Mouse (Mus musculus) small intestine, adult 2 months (tissue): Measurements from ENCODE around the gene Plin5. TPM values are rescaled to one million over a fixed set of nuclear protein-coding genes. Genes with fewer than 3 reads are reported as not detected.

Experiments used
- H3K27ac ChIP-seq: fragments of 200-500 bp; 2 replicates; pipeline ENCODE4 v1.5.1; 2012; ENCODE audit warnings: low read depth, low read length, control low read depth, inconsistent platforms; ENCODE audit not compliant: insufficient read depth
- H3K27me3 ChIP-seq: fragments of 200-500 bp; 2 replicates; pipeline ENCODE4 v1.6.1; 2012; ENCODE audit warnings: mild to moderate bottlenecking, moderate library complexity, low read length, inconsistent platforms; ENCODE audit not compliant: control insufficient read depth, insufficient read depth
- H3K36me3 ChIP-seq: fragments of 200-500 bp; 2 replicates; pipeline ENCODE4 v1.6.1; 2012; ENCODE audit warnings: mild to moderate bottlenecking, low read length, control low read depth, inconsistent platforms; ENCODE audit not compliant: control insufficient read depth, insufficient read depth
- H3K4me1 ChIP-seq: fragments of 200-500 bp; 2 replicates; pipeline ENCODE4 v1.6.1; 2012; ENCODE audit warnings: low read length, inconsistent platforms, mixed read lengths; ENCODE audit not compliant: control insufficient read depth, insufficient read depth, insufficient read length
- H3K4me3 ChIP-seq: fragments of 200-500 bp; 2 replicates; pipeline ENCODE4 v1.5.1; 2012; ENCODE audit warnings: low read depth, mild to moderate bottlenecking, control low read depth, inconsistent platforms, low read length, moderate library complexity
- CTCF ChIP-seq: fragments of 200-500 bp; IDR thresholded peaks from 2 replicates; pipeline ENCODE4 v1.5.1; 2012; ENCODE audit warnings: low read depth, mild to moderate bottlenecking, control low read depth, inconsistent platforms, low read length, moderate library complexity, mixed read lengths; ENCODE audit not compliant: insufficient replicate concordance, insufficient read length; ENCODE audit errors: extremely low read depth
- POLR2A ChIP-seq: fragments of 200-500 bp; IDR thresholded peaks from 2 replicates; pipeline ENCODE4 v1.6.1; 2012; ENCODE audit warnings: low read depth, mild to moderate bottlenecking, control low read depth, inconsistent platforms, low read length, moderate library complexity
- WGBS: fragments of 180-500 bp; shearing (Covaris S2); methylation state at CpG from one replicate; pipeline ENCODE4 v1.1.7; 2018; 5-methylcytosine and 5-hydroxymethylcytosine counted together
- polyA plus RNA-seq: library from polyadenylated mRNA; depleted of rRNA; stranded (reverse); fragments of >200 nt; gene quantifications from 2 replicates; pipeline ENCODE4 v1.2.3, GENCODE M21; 2012; rRNA removed

Plin5 gene
- polyA plus RNA-seq, 1 experiment, result 0.05 TPM

DNA sequence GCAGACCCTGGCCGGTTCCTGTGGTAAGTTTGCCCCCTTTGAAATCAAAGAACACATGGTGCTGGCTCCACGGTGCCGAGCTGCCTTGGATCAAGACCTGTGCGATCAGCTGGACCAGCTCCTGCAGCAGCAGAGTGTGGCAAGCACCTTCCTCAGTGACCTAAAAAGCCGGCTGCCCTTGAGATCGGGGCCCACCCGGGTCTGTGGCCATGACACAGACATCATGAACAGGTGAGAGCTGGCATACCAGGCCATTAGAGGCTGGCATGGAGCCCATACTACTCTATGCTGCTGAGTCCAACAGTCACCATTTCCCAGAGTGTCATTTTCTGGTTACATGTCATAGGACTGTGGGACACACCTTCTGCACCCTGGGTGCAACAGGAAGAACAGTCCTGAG lies 55.3 kb downstream of the Plin5 start:
- Histone ChIP-seq H3K27ac (no peak overlapping the region), H3K4me1 (no peaks in the 10 kb centered on the region), H3K4me3 (no peak overlapping the region), H3K27me3 (no peaks in the 10 kb centered on the region), H3K36me3 (peaks cover 22% of the 10 kb centered on the region)
- TF ChIP-seq CTCF, result no peak
- no peak for TF ChIP-seq POLR2A
- 83% methylated on average over 7 of the region's 7 CpGs for WGBS

Other genes with a start within 250 kb of the Plin5 start
- gene Zfp119a, start 238.7 kb downstream of the Plin5 start, polyA plus RNA-seq, result not detected in 2 replicates
- gene Zfp959, start 225.5 kb downstream of the Plin5 start, polyA plus RNA-seq, result 0.27 TPM in 1 of 2 replicates, not detected in the other
- gene Zfp119b, start 168.1 kb downstream of the Plin5 start, polyA plus RNA-seq, result 0.09 TPM in 1 of 2 replicates, not detected in the other
- gene Ebi3, start 165.0 kb downstream of the Plin5 start, polyA plus RNA-seq, result 4.9 and 7.5 TPM in 2 replicates
- 3.4 and 7.9 TPM in 2 replicates for gene Yju2, start 158.5 kb downstream of the Plin5 start, polyA plus RNA-seq
- gene Shd, start 147.1 kb downstream of the Plin5 start, polyA plus RNA-seq, result 1.1 and 3.4 TPM in 2 replicates
- gene Fsd1, start 131.1 kb downstream of the Plin5 start, polyA plus RNA-seq, result 0.83 and 3.2 TPM in 2 replicates
- 87.8 and 224 TPM in 2 replicates for gene Stap2, start 112.0 kb downstream of the Plin5 start, polyA plus RNA-seq
- gene Mpnd, start 111.9 kb downstream of the Plin5 start, polyA plus RNA-seq, result 129 and 424 TPM in 2 replicates
- 41.8 and 78.2 TPM in 2 replicates for gene Sh3gl1, start 81.0 kb downstream of the Plin5 start, polyA plus RNA-seq
- 1.9 and 4.1 TPM in 2 replicates for gene Chaf1a, start 77.2 kb downstream of the Plin5 start, polyA plus RNA-seq
- gene Ubxn6, start 42.6 kb downstream of the Plin5 start, polyA plus RNA-seq, result 27.4 and 57.1 TPM in 2 replicates
- gene Hdgfl2, start 38.0 kb downstream of the Plin5 start, polyA plus RNA-seq, result 23.1 and 24.2 TPM in 2 replicates
- 6.2 and 8.9 TPM in 2 replicates for gene Plin4, start 7.8 kb downstream of the Plin5 start, polyA plus RNA-seq
- gene Lrg1, start 4.4 kb upstream of the Plin5 start, polyA plus RNA-seq, result 10.6 and 28.7 TPM in 2 replicates
- gene Sema6b, start 22.7 kb upstream of the Plin5 start, polyA plus RNA-seq, result 6.4 and 12.2 TPM in 2 replicates
- 4.2 and 10.3 TPM in 2 replicates for gene Tnfaip8l1, start 44.9 kb upstream of the Plin5 start, polyA plus RNA-seq
- gene Mydgf, start 66.3 kb upstream of the Plin5 start, polyA plus RNA-seq, result 82.7 and 86.4 TPM in 2 replicates
- 27.4 and 39.4 TPM in 2 replicates for gene Dpp9, start 101.3 kb upstream of the Plin5 start, polyA plus RNA-seq
- 21.3 and 22.9 TPM in 2 replicates for gene Fem1a, start 139.2 kb upstream of the Plin5 start, polyA plus RNA-seq
- 39.7 and 96.6 TPM in 2 replicates for gene Ticam1, start 159.2 kb upstream of the Plin5 start, polyA plus RNA-seq
- gene Plin3, start 175.3 kb upstream of the Plin5 start, polyA plus RNA-seq, result 137 and 299 TPM in 2 replicates
- not detected in 2 replicates for gene Arrdc5, start 182.7 kb upstream of the Plin5 start, polyA plus RNA-seq
- 7.6 and 16.3 TPM in 2 replicates for gene Uhrf1, start 185.7 kb upstream of the Plin5 start, polyA plus RNA-seq
- 20.5 and 38.3 TPM in 2 replicates for gene Kdm4b, start 208.5 kb upstream of the Plin5 start, polyA plus RNA-seq